Mouse (Mus musculus) megakaryocyte, embryonic 14.5 days (primary cell): Measurements from ENCODE around the gene Ap1b1. TPM values are rescaled to one million over a fixed set of nuclear protein-coding genes. Genes with fewer than 3 reads are reported as not detected.
A peak's percentile ranks its signal among the peaks of the same experiment; 100 is the strongest.

Experiments
- H3K27me3 ChIP-seq: replicated peaks from 2 replicates; pipeline ENCODE3; 2012; ENCODE audit warnings: inconsistent platforms
- H3K36me3 ChIP-seq: replicated peaks from 2 replicates; pipeline ENCODE3; 2012; ENCODE audit warnings: low read length, inconsistent platforms, mixed read lengths
- H3K4me1 ChIP-seq: 2 replicates; pipeline ENCODE4 v1.6.1; 2012; ENCODE audit warnings: inconsistent platforms
- H3K4me3 ChIP-seq: replicated peaks from 2 replicates; pipeline ENCODE3; 2012; ENCODE audit warnings: moderate library complexity, mild to moderate bottlenecking, inconsistent platforms
- H3K9me3 ChIP-seq: 2 replicates; pipeline ENCODE4 v1.6.1; 2012; ENCODE audit warnings: inconsistent platforms
- FLI1 ChIP-seq: IDR thresholded peaks from 2 replicates; pipeline ENCODE4 v1.6.1; 2012; ENCODE audit warnings: low read length, inconsistent platforms, mixed read lengths
- GATA1 ChIP-seq: IDR thresholded peaks from 3 replicates; pipeline ENCODE4 v1.6.1; 2012; ENCODE audit warnings: mixed read lengths, low read length, inconsistent platforms, borderline replicate concordance
- polyA plus RNA-seq: library from polyadenylated mRNA; stranded (reverse); fragments of >175 nt; gene quantifications from 2 replicates; pipeline ENCODE4 v1.2.3, GENCODE M21; 2012; ENCODE audit warnings: low replicate concordance; ENCODE audit not compliant: insufficient read depth

Gene Ap1b1
- polyA plus RNA-seq, 1 experiment, result 57.8 TPM

GRCm38 (mm10) chr11:5005528-5005927 lies 18.9 kb downstream of the Ap1b1 start:
- TF ChIP-seq GATA1, result no peak
- no peak for TF ChIP-seq FLI1
- H3K9me3 ChIP-seq, result no peaks in the 10 kb centered on the region
- H3K4me1 ChIP-seq, result peaks cover 85% of the 10 kb centered on the region

GRCm38 (mm10) chr11:5007186-5007585 lies 20.6 kb downstream of the Ap1b1 start:
- peaks cover 89% of the 10 kb centered on the region for H3K4me1 ChIP-seq
- H3K4me3 ChIP-seq, result no peak overlapping the region
- TF ChIP-seq GATA1 (no peak), FLI1 (no peak)
- peaks cover 74% of the 10 kb centered on the region for H3K36me3 ChIP-seq
- no peaks in the 10 kb centered on the region for H3K27me3 ChIP-seq
- no peaks in the 10 kb centered on the region for H3K9me3 ChIP-seq

More at GRCm38 (mm10) chr11:5005528-5005927, 18.9 kb downstream of the Ap1b1 start:
- Histone ChIP-seq H3K4me3 (no peak overlapping the region), H3K27me3 (no peaks in the 10 kb centered on the region), H3K36me3 (peaks cover 77% of the 10 kb centered on the region)

- no peak for TF ChIP-seq GATA1
- no peak for TF ChIP-seq FLI1
- Histone ChIP-seq H3K36me3 (peaks cover 73% of the 10 kb centered on the region), H3K9me3 (no peaks in the 10 kb centered on the region), H3K4me1 (peaks cover 82% of the 10 kb centered on the region), H3K4me3 (no peak overlapping the region), H3K27me3 (no peaks in the 10 kb centered on the region)
These were observed 22.2 kb downstream of the Ap1b1 start for GRCm38 (mm10) chr11:5008867-5009266.

GRCm38 (mm10) chr11:5009354-5010074 lies 22.9 kb downstream of the Ap1b1 start:
- Histone ChIP-seq H3K27me3 (no peaks in the 10 kb centered on the region), H3K4me1 (peaks cover 81% of the 10 kb centered on the region), H3K36me3 (peaks cover 79% of the 10 kb centered on the region), H3K9me3 (no peaks in the 10 kb centered on the region), H3K4me3 (peak overlapping the region; percentile 59)
- TF ChIP-seq GATA1 (no peak), FLI1 (no peak)

- no peaks in the 10 kb centered on the region for H3K27me3 ChIP-seq
- H3K36me3 ChIP-seq, result peaks cover 79% of the 10 kb centered on the region
- no peak overlapping the region for H3K4me3 ChIP-seq
- H3K9me3 ChIP-seq, result no peaks in the 10 kb centered on the region
- peaks cover 78% of the 10 kb centered on the region for H3K4me1 ChIP-seq
- TF ChIP-seq FLI1 (no peak), GATA1 (no peak)
These were observed 23.6 kb downstream of the Ap1b1 start for GRCm38 (mm10) chr11:5010205-5010604.

GRCm38 (mm10) chr11:5011480-5011879 lies 24.9 kb downstream of the Ap1b1 start:
- Histone ChIP-seq H3K4me3 (peak overlapping the region; percentile 34), H3K9me3 (no peaks in the 10 kb centered on the region), H3K36me3 (peaks cover 80% of the 10 kb centered on the region), H3K27me3 (no peaks in the 10 kb centered on the region), H3K4me1 (peaks cover 78% of the 10 kb centered on the region)
- no peak for TF ChIP-seq GATA1
- TF ChIP-seq FLI1, result no peak

- Histone ChIP-seq H3K27me3 (no peaks in the 10 kb centered on the region), H3K9me3 (no peaks in the 10 kb centered on the region), H3K4me1 (peaks cover 79% of the 10 kb centered on the region), H3K36me3 (peaks cover 84% of the 10 kb centered on the region), H3K4me3 (no peak overlapping the region)
- TF ChIP-seq GATA1, result no peak
- TF ChIP-seq FLI1, result no peak
These were observed 25.6 kb downstream of the Ap1b1 start for GRCm38 (mm10) chr11:5012213-5012715.

GRCm38 (mm10) chr11:5015720-5016119 lies 29.1 kb downstream of the Ap1b1 start:
- Histone ChIP-seq H3K27me3 (no peaks in the 10 kb centered on the region), H3K4me1 (peaks cover 64% of the 10 kb centered on the region), H3K36me3 (peaks cover 90% of the 10 kb centered on the region), H3K9me3 (no peaks in the 10 kb centered on the region), H3K4me3 (peak overlapping the region; percentile 40)
- no peak for TF ChIP-seq FLI1
- TF ChIP-seq GATA1, result no peak

- Histone ChIP-seq H3K27me3 (no peaks in the 10 kb centered on the region), H3K4me3 (no peak overlapping the region), H3K36me3 (peaks cover 90% of the 10 kb centered on the region), H3K4me1 (peaks cover 62% of the 10 kb centered on the region), H3K9me3 (no peaks in the 10 kb centered on the region)
- TF ChIP-seq GATA1 (no peak), FLI1 (no peak)
These were observed 29.7 kb downstream of the Ap1b1 start for GRCm38 (mm10) chr11:5016286-5016685.

GRCm38 (mm10) chr11:5017506-5017905 lies 30.9 kb downstream of the Ap1b1 start:
- TF ChIP-seq GATA1, result no peak
- TF ChIP-seq FLI1, result no peak
- no peak overlapping the region for H3K4me3 ChIP-seq
- H3K36me3 ChIP-seq, result peaks cover 85% of the 10 kb centered on the region
- H3K9me3 ChIP-seq, result no peaks in the 10 kb centered on the region
- no peaks in the 10 kb centered on the region for H3K27me3 ChIP-seq
- H3K4me1 ChIP-seq, result peaks cover 50% of the 10 kb centered on the region

GRCm38 (mm10) chr11:5025108-5025507 lies 38.5 kb downstream of the Ap1b1 start:
- Histone ChIP-seq H3K9me3 (no peaks in the 10 kb centered on the region), H3K4me3 (no peak overlapping the region), H3K4me1 (peaks cover 22% of the 10 kb centered on the region), H3K36me3 (peaks cover 87% of the 10 kb centered on the region), H3K27me3 (no peaks in the 10 kb centered on the region)
- TF ChIP-seq FLI1 (no peak), GATA1 (no peak)
